Mouse (Mus musculus): ENCODE measurements around the gene Hsd3b1. TPM values are rescaled to one million over a fixed set of nuclear protein-coding genes. Genes with fewer than 3 reads are reported as not detected.
"Not testable (repeated sequence)": the region's sequence is repeated elsewhere in the genome, so short reads cannot be mapped to it uniquely, and the experiment has no call there.

The Hsd3b1 gene
- polyA plus RNA-seq, 1 experiment, result 0.59 TPM

GRCm38 (mm10) chr3:98858051-98858450 lies 1.5 kb downstream of the Hsd3b1 start:
- peaks cover 4% of the 10 kb centered on the region for H3K4me1 ChIP-seq
- no peaks in the 10 kb centered on the region for H3K27me3 ChIP-seq (replicated peaks)
- H3K9me3 ChIP-seq, result peaks cover 4% of the 10 kb centered on the region; the same call in 1 of the 2 replicates
- no peak for TF ChIP-seq FLI1 (IDR thresholded peaks at IDR 0.05; ENCODE audit: low read length)
- no peak for TF ChIP-seq GATA1 (IDR thresholded peaks at IDR 0.05; ENCODE audit: borderline replicate concordance, low read length)
- no peak overlapping the region for H3K4me3 ChIP-seq (replicated peaks)
- H3K36me3 ChIP-seq (replicated peaks; ENCODE audit: low read length), result no peaks in the 10 kb centered on the region

GRCm38 (mm10) chr3:98856892-98857291 lies 2.7 kb downstream of the Hsd3b1 start:
- Histone ChIP-seq H3K4me1 (peaks cover 4% of the 10 kb centered on the region), H3K27me3 (replicated peaks) (no peaks in the 10 kb centered on the region), H3K9me3 (peaks cover 10% of the 10 kb centered on the region; the same call in 1 of the 2 replicates), H3K4me3 (replicated peaks) (no peak overlapping the region), H3K36me3 (replicated peaks; ENCODE audit: low read length) (no peaks in the 10 kb centered on the region)
- TF ChIP-seq FLI1 (IDR thresholded peaks at IDR 0.05; ENCODE audit: low read length) (no peak), GATA1 (IDR thresholded peaks at IDR 0.05; ENCODE audit: borderline replicate concordance, low read length) (no peak)

GRCm38 (mm10) chr3:98855160-98855559 lies 4.4 kb downstream of the Hsd3b1 start:
- H3K36me3 ChIP-seq (replicated peaks; ENCODE audit: low read length), result no peaks in the 10 kb centered on the region
- no peaks in the 10 kb centered on the region for H3K27me3 ChIP-seq (replicated peaks)
- peaks cover 4% of the 10 kb centered on the region for H3K4me1 ChIP-seq
- TF ChIP-seq FLI1 (IDR thresholded peaks at IDR 0.05; ENCODE audit: low read length) (no peak), GATA1 (IDR thresholded peaks at IDR 0.05; ENCODE audit: borderline replicate concordance, low read length) (no peak)
- H3K4me3 ChIP-seq (replicated peaks), result peak overlapping the region; percentile 7
- peaks cover 10% of the 10 kb centered on the region; the same call in 1 of the 2 replicates for H3K9me3 ChIP-seq

GRCm38 (mm10) chr3:98853685-98854084 lies 5.9 kb downstream of the Hsd3b1 start:
- H3K4me1 ChIP-seq, result peaks cover 4% of the 10 kb centered on the region
- no peak for TF ChIP-seq GATA1 (IDR thresholded peaks at IDR 0.05; ENCODE audit: borderline replicate concordance, low read length)
- no peak for TF ChIP-seq FLI1 (IDR thresholded peaks at IDR 0.05; ENCODE audit: low read length)
- no peak overlapping the region for H3K4me3 ChIP-seq (replicated peaks)
- no peaks in the 10 kb centered on the region for H3K27me3 ChIP-seq (replicated peaks)
- peaks cover 8% of the 10 kb centered on the region; the same call in 1 of the 2 replicates for H3K9me3 ChIP-seq
- no peaks in the 10 kb centered on the region for H3K36me3 ChIP-seq (replicated peaks; ENCODE audit: low read length)

- no peak for TF ChIP-seq GATA1 (IDR thresholded peaks at IDR 0.05; ENCODE audit: borderline replicate concordance, low read length)
- no peak for TF ChIP-seq FLI1 (IDR thresholded peaks at IDR 0.05; ENCODE audit: low read length)
- peaks cover 4% of the 10 kb centered on the region for H3K4me1 ChIP-seq
- H3K9me3 ChIP-seq, result peaks cover 8% of the 10 kb centered on the region; the same call in 1 of the 2 replicates
- no peaks in the 10 kb centered on the region for H3K27me3 ChIP-seq (replicated peaks)
- no peaks in the 10 kb centered on the region for H3K36me3 ChIP-seq (replicated peaks; ENCODE audit: low read length)
- H3K4me3 ChIP-seq (replicated peaks), result no peak overlapping the region
These were observed 6.5 kb downstream of the Hsd3b1 start for GRCm38 (mm10) chr3:98853051-98853450.

- no peak overlapping the region for H3K4me3 ChIP-seq (replicated peaks)
- TF ChIP-seq FLI1 (IDR thresholded peaks at IDR 0.05; ENCODE audit: low read length) (no peak), GATA1 (IDR thresholded peaks at IDR 0.05; ENCODE audit: borderline replicate concordance, low read length) (no peak)
- peaks cover 4% of the 10 kb centered on the region for H3K4me1 ChIP-seq
- no peaks in the 10 kb centered on the region for H3K27me3 ChIP-seq (replicated peaks)
- H3K9me3 ChIP-seq, result peaks cover 8% of the 10 kb centered on the region; the same call in 1 of the 2 replicates
- H3K36me3 ChIP-seq (replicated peaks; ENCODE audit: low read length), result no peaks in the 10 kb centered on the region
These were observed 7.0 kb downstream of the Hsd3b1 start for GRCm38 (mm10) chr3:98852631-98853030.

- no peaks in the 10 kb centered on the region for H3K36me3 ChIP-seq (replicated peaks; ENCODE audit: low read length)
- peaks cover 8% of the 10 kb centered on the region; the same call in 1 of the 2 replicates for H3K9me3 ChIP-seq
- no peak overlapping the region for H3K4me3 ChIP-seq (replicated peaks)
- no peak for TF ChIP-seq GATA1 (IDR thresholded peaks at IDR 0.05; ENCODE audit: borderline replicate concordance, low read length)
- no peak for TF ChIP-seq FLI1 (IDR thresholded peaks at IDR 0.05; ENCODE audit: low read length)
- H3K27me3 ChIP-seq (replicated peaks), result no peaks in the 10 kb centered on the region
- H3K4me1 ChIP-seq, result peaks cover 4% of the 10 kb centered on the region
These were observed 7.7 kb downstream of the Hsd3b1 start for GRCm38 (mm10) chr3:98851853-98852252.

- Histone ChIP-seq H3K9me3 (peaks cover 8% of the 10 kb centered on the region; the same call in 1 of the 2 replicates), H3K4me1 (peaks cover 2% of the 10 kb centered on the region), H3K4me3 (replicated peaks) (no peak overlapping the region), H3K36me3 (replicated peaks; ENCODE audit: low read length) (no peaks in the 10 kb centered on the region), H3K27me3 (replicated peaks) (no peaks in the 10 kb centered on the region)
- no peak for TF ChIP-seq FLI1 (IDR thresholded peaks at IDR 0.05; ENCODE audit: low read length)
These were observed 9.3 kb downstream of the Hsd3b1 start for GRCm38 (mm10) chr3:98850262-98850661.

- H3K4me3 ChIP-seq (replicated peaks), result no peak overlapping the region
- H3K4me1 ChIP-seq, result no peaks in the 10 kb centered on the region
- peaks cover 8% of the 10 kb centered on the region; the same call in 1 of the 2 replicates for H3K9me3 ChIP-seq
- H3K36me3 ChIP-seq (replicated peaks; ENCODE audit: low read length), result no peaks in the 10 kb centered on the region
- no peak for TF ChIP-seq GATA1 (IDR thresholded peaks at IDR 0.05; ENCODE audit: borderline replicate concordance, low read length)
- H3K27me3 ChIP-seq (replicated peaks), result no peaks in the 10 kb centered on the region
These were observed 10.7 kb downstream of the Hsd3b1 start for GRCm38 (mm10) chr3:98848898-98849297.

GRCm38 (mm10) chr3:98814101-98814670 lies 45.4 kb downstream of the Hsd3b1 start, which contains the start of gene Hsd3b6:
Hsd3b6 (minus strand) TSS chr3:98814443.
- no peak within 1 kb of the TSS for H3K4me3 ChIP-seq (replicated peaks)
- H3K27me3 ChIP-seq (replicated peaks), result no peaks in the 10 kb centered on the region
- no peaks in the 10 kb centered on the region for H3K9me3 ChIP-seq
- no peak for TF ChIP-seq FLI1 (IDR thresholded peaks at IDR 0.05; ENCODE audit: low read length)
- TF ChIP-seq GATA1 (IDR thresholded peaks at IDR 0.05; ENCODE audit: borderline replicate concordance, low read length), result no peak
- H3K4me1 ChIP-seq, result no peaks in the 10 kb centered on the region
- no peaks in the 10 kb centered on the region for H3K36me3 ChIP-seq (replicated peaks; ENCODE audit: low read length)

- H3K4me3 ChIP-seq (replicated peaks); H3K9me3 ChIP-seq; H3K4me1 ChIP-seq: not testable (repeated sequence)
These were observed 46.9 kb downstream of the Hsd3b1 start for GRCm38 (mm10) chr3:98812653-98813052.

GRCm38 (mm10) chr3:98805032-98805431 lies 54.6 kb downstream of the Hsd3b1 start:
- H3K4me1 ChIP-seq; H3K27me3 ChIP-seq (replicated peaks); H3K4me3 ChIP-seq (replicated peaks); H3K36me3 ChIP-seq (replicated peaks; ENCODE audit: low read length); H3K9me3 ChIP-seq: not testable (repeated sequence)

More at GRCm38 (mm10) chr3:98812653-98813052, 46.9 kb downstream of the Hsd3b1 start:
- H3K27me3 ChIP-seq (replicated peaks); H3K36me3 ChIP-seq (replicated peaks; ENCODE audit: low read length): not testable (repeated sequence)

Data from megakaryocyte, embryonic 14.5 days (primary cell).